Mouse (Mus musculus): Measurements from ENCODE around the gene Vmn2r83. TPM values are rescaled to one million over a fixed set of nuclear protein-coding genes. Genes with fewer than 3 reads are reported as not detected.
"Not testable (repeated sequence)": the region's sequence is repeated elsewhere in the genome, so short reads cannot be mapped to it uniquely, and the experiment has no call there.

The Vmn2r83 gene
- polyA plus RNA-seq (2015; fragmentation: Nextera tagmentation; extraction: Ambion mirVana) = not detected in 2 replicates

DNA sequence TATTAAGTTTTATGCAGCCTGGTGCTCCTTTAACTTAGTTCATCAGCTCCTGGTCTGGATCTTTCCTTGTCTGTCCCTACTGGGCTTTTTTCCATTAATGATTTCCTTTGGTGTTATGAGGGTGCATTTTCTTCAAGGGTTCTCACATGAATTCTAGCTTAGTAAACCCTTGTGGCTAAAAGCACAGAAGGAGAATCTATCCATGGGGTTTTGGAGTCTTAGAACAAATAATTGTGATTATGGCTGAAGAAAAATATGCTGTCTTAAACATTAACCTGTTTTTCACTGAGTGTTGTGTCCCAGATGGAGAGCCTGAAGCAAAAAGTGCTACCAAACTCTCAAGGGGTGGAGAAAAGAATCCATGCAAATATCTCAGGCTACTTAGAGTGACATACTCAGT lies at the start of gene Vmn2r83:
Gene Vmn2r83 (plus strand): TSS at position 301 of the 400 bp plus-strand sequence.
- no peak within 1 kb of the TSS for H3K4me2 ChIP-seq
- H3K4me3 ChIP-seq (replicated peaks) = no peak within 1 kb of the TSS
- no peaks in the 10 kb centered on the region for H3K9me3 ChIP-seq (replicated peaks)
- H3K27me3 ChIP-seq = no peaks in the 10 kb centered on the region
- no peak within 1 kb of the TSS for H3K27ac ChIP-seq (replicated peaks)
- no peak for ATAC-seq (ENCODE audit: insufficient read depth)
- no peaks in the 10 kb centered on the region for H3K4me1 ChIP-seq (replicated peaks)
- no peaks in the 10 kb centered on the region for H3K36me3 ChIP-seq (replicated peaks)
- no peak within 1 kb of the TSS for H3K9ac ChIP-seq

DNA sequence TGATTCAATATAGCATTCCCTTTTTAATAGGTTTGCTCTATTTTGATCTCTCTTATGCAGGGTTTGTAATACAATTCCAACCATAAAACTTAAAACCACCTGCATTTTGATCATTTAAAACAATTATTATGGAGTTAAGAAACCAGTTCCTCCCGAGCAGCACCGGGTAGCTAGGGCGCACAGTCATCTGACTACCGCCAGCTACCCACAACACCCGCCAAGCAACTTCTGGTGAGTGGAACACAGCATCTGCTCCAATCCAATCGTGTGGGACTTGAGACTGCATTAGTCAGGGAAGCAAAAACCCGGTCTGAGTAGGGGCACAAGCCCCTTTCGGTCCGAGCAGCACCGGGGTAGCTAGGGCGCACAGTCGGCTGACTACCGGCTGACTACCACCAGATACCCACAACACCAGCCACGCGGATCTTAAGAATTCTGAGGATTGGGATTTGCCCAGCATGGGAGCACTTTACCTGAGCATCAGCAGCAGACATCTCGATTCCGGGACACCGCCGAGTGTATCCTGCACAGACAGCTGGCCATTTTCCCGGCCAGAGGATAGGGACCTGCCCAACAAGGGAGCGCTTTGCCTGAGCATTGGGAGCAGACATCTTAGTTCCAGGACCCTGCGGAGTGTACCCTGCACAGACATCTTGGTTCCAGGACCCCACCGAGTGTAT lies 33.2 kb upstream of the Vmn2r83 start:
- not testable (repeated sequence) for H3K4me2 ChIP-seq; H3K9me3 ChIP-seq (replicated peaks); ATAC-seq (ENCODE audit: insufficient read depth); H3K4me3 ChIP-seq (replicated peaks); H3K36me3 ChIP-seq (replicated peaks); H3K9ac ChIP-seq; H3K27me3 ChIP-seq; H3K4me1 ChIP-seq (replicated peaks); H3K27ac ChIP-seq (replicated peaks)
- WGBS (ENCODE audit: insufficient replicate concordance) = 72% methylated on average over 23 of the region's 23 CpGs

DNA sequence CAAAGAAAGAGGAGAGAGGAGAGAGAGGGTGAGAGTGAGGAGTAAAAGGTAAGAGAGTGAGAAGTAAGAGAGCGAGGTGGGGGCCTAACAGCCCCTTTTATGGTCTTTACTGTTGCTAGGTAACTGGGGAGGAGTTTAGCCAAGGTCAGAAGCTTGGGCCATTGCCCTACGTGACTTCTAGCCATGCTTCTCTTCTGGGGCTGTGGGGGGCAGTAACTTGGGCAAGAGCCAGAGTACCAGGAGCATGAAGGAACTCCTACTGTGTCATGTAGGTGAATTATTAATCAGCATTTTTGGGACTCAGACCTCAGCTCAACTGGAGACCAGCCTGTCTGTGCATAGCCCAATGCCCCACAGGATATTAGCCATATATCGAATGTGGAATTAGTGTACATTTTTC lies 27.4 kb downstream of the Vmn2r83 start:
- Histone ChIP-seq H3K27me3 (no peaks in the 10 kb centered on the region), H3K27ac (replicated peaks) (no peak overlapping the region), H3K9me3 (replicated peaks) (no peaks in the 10 kb centered on the region), H3K4me2 (no peak overlapping the region), H3K4me3 (replicated peaks) (no peak overlapping the region), H3K4me1 (replicated peaks) (no peaks in the 10 kb centered on the region), H3K9ac (no peak overlapping the region), H3K36me3 (replicated peaks) (no peaks in the 10 kb centered on the region)
- 34% methylated on average over 3 of the region's 3 CpGs for WGBS (ENCODE audit: insufficient replicate concordance)
- ATAC-seq (ENCODE audit: insufficient read depth) = no peak

DNA sequence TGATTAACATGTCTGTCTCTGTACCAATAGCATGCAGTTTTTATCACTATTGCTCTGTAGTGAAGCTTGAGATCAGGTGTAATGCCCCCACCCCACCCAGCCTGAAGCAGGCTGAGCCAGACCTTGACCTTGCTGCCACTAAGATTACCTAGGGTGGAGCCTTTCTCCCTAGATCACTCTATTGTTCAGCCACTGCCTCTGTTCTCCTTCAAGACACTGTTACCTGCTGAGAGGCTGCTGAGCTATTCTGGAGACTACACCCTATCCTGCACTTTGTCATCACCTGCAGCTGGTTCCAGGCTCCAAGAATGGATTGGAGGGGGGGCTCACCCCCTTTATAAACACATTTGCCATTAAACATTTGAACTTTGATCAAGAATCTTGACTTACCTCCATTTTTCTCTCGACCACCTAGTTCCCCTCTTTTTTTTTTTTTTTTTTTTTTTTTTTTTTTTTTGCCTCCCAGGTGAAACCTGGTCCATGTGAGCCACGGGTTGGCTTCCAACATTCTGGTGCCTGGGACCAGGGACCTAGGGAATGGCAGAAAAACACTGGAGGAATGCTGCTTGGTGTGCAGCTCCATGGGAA lies 28.3 kb downstream of the Vmn2r83 start:
- Histone ChIP-seq H3K4me1 (replicated peaks) (no peaks in the 10 kb centered on the region), H3K27me3 (no peaks in the 10 kb centered on the region), H3K4me3 (replicated peaks) (no peak overlapping the region), H3K9ac (no peak overlapping the region), H3K27ac (replicated peaks) (no peak overlapping the region), H3K36me3 (replicated peaks) (no peaks in the 10 kb centered on the region), H3K9me3 (replicated peaks) (no peaks in the 10 kb centered on the region), H3K4me2 (no peak overlapping the region)
- 37% methylated on average over 2 of the region's 2 CpGs for whole genome bisulfite sequencing (ENCODE audit: insufficient replicate concordance)
- no peak for ATAC-seq (ENCODE audit: insufficient read depth)

DNA sequence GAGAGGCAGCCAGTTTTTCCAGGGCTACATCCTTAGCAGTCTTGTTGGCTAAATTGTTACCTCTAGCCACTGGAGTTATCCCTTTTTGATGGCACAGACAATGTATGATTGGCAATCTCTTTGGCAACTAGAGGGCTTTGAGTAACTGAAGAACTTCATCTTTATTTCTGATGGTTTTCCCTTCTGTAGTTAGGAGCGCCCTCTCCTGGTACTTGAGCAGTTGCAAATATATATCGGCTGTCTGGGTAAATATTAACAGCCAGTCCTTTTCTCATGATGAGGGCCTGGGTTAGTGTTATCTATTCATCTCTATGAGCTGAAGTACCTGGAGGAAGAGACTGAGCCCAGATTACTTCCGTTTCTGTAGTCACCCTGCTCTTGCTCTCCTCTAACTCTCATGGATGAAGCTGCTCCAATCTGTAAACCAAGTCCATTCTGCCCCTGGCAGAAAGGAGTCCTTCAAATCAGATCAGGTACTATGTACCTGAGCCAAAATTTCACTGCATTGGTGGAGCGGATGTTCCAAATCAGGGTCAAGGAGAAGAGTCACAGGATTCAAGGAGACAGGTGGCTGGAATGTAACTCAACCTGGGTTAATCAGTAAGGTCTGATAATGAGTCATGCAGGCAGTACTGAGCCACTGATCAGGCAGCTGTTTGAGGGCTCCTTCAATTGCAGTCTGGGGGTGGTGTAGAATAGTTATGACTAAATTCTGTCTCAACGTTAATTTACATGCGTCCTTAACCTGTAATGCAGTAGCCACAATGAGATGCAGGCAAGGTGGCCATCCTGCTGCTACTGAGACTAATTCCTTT lies 34.5 kb downstream of the Vmn2r83 start:
- no peaks in the 10 kb centered on the region for H3K27me3 ChIP-seq
- WGBS (ENCODE audit: insufficient replicate concordance) = 48% methylated on average over 6 of the region's 6 CpGs
- H3K4me3 ChIP-seq (replicated peaks) = no peak overlapping the region
- H3K9me3 ChIP-seq (replicated peaks) = no peaks in the 10 kb centered on the region
- H3K4me2 ChIP-seq = no peak overlapping the region
- ATAC-seq (ENCODE audit: insufficient read depth) = no peak
- H3K27ac ChIP-seq (replicated peaks) = no peak overlapping the region
- H3K36me3 ChIP-seq (replicated peaks) = no peaks in the 10 kb centered on the region
- H3K4me1 ChIP-seq (replicated peaks) = no peaks in the 10 kb centered on the region
- H3K9ac ChIP-seq = no peak overlapping the region

DNA sequence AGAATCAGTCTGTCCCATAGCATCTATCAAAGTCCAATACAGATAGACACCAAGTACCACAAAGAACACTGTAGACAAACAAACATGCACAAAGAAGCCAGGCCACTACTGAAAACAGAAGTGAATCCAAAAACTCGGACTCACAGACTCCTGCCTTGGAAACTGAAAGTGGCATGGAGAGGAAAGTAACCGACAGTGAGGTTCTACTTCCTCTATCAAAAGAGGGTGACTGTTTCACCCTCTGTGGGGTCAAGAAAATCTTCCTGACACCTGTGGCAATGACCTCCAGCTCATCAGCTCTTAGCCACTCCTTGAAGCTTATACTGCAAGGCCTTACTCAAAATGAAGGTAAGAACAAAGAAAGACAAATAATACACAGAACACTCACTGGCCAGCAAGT lies 38.2 kb downstream of the Vmn2r83 start:
- H3K4me2 ChIP-seq = no peak overlapping the region
- H3K27ac ChIP-seq (replicated peaks) = no peak overlapping the region
- no peaks in the 10 kb centered on the region for H3K9me3 ChIP-seq (replicated peaks)
- WGBS (ENCODE audit: insufficient replicate concordance) = 30% methylated on average over 2 of the region's 2 CpGs
- no peak for ATAC-seq (ENCODE audit: insufficient read depth)
- no peak overlapping the region for H3K9ac ChIP-seq
- H3K4me1 ChIP-seq (replicated peaks) = no peaks in the 10 kb centered on the region
- no peaks in the 10 kb centered on the region for H3K27me3 ChIP-seq
- no peak overlapping the region for H3K4me3 ChIP-seq (replicated peaks)
- no peaks in the 10 kb centered on the region for H3K36me3 ChIP-seq (replicated peaks)

DNA sequence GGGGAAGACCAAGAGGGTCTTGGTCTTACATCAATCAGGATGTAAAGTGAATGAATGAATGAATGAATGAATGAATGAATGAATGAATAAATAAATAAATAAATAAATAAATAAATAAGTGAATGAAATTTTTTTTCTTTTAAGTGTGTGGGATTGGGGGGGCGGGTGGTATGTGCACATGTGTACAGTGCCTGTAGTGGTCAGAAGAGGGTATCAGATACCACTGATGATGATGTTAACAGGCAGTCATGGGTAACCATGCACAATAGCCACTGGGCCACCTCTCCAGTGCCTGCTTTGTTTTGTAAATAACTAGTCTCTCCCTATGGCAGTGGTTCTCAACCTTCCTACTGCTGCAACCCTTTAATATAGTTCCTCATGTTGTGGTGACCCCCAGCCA lies 55.9 kb downstream of the Vmn2r83 start:
- Histone ChIP-seq H3K27ac (replicated peaks) (no peak overlapping the region), H3K4me3 (replicated peaks) (no peak overlapping the region), H3K9ac (no peak overlapping the region), H3K9me3 (replicated peaks) (no peaks in the 10 kb centered on the region), H3K36me3 (replicated peaks) (0 out of 2 replicates have a peak, but pooled peaks cover 7% of the 10 kb centered on the region), H3K27me3 (no peaks in the 10 kb centered on the region), H3K4me1 (replicated peaks) (no peaks in the 10 kb centered on the region), H3K4me2 (no peak overlapping the region)
- no peak for ATAC-seq (ENCODE audit: insufficient read depth)
- WGBS (ENCODE audit: insufficient replicate concordance) = 67% methylated on average over 1 of the region's 1 CpGs

DNA sequence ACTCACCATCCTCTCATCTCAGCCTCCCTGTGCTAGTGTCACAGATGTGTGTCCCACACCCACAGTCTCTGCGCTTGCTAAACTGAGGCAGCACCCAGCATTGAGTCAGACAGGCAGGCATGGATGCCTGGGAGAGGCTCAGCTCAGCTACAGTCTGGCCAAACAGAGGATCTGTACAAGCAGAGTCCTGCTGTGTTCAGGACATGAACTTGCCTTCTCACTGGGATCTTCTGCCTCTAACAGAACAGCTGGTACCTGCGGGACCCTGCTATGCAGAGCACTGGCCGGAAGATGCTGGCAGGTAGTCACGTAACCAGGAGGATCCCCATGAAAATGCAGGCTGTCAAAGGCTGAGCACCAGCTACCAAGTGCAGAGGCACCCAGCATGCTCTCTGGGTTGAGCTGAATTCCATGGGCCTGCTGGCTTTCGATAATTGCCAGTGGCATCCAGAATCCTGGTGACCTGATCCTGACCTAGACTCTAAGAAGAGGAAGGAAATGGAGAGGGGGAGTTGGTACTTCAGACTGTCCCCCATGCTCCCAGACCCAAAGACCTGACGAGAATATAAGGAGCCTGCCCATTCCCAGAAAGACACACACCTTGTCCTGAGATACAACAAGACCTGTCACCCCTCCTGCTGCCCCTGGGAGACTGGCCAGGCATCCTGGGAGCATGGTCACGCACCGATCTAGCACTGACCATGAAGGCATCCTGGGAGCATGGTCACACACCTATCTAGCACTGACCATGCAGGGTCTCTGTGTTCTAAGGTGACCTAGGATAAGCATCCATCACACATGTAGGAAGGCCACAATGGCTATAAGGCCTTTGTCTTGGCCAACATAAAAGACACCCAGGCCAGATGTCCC lies 57.2 kb downstream of the Vmn2r83 start:
- Histone ChIP-seq H3K27me3 (no peaks in the 10 kb centered on the region), H3K4me1 (replicated peaks) (no peaks in the 10 kb centered on the region), H3K9me3 (replicated peaks) (no peaks in the 10 kb centered on the region), H3K36me3 (replicated peaks) (0 out of 2 replicates have a peak, but pooled peaks cover 7% of the 10 kb centered on the region), H3K4me3 (replicated peaks) (no peak overlapping the region), H3K27ac (replicated peaks) (no peak overlapping the region), H3K4me2 (no peak overlapping the region), H3K9ac (no peak overlapping the region)
- ATAC-seq (ENCODE audit: insufficient read depth) = no peak
- WGBS (ENCODE audit: insufficient replicate concordance) = 71% methylated on average over 8 of the region's 8 CpGs

DNA sequence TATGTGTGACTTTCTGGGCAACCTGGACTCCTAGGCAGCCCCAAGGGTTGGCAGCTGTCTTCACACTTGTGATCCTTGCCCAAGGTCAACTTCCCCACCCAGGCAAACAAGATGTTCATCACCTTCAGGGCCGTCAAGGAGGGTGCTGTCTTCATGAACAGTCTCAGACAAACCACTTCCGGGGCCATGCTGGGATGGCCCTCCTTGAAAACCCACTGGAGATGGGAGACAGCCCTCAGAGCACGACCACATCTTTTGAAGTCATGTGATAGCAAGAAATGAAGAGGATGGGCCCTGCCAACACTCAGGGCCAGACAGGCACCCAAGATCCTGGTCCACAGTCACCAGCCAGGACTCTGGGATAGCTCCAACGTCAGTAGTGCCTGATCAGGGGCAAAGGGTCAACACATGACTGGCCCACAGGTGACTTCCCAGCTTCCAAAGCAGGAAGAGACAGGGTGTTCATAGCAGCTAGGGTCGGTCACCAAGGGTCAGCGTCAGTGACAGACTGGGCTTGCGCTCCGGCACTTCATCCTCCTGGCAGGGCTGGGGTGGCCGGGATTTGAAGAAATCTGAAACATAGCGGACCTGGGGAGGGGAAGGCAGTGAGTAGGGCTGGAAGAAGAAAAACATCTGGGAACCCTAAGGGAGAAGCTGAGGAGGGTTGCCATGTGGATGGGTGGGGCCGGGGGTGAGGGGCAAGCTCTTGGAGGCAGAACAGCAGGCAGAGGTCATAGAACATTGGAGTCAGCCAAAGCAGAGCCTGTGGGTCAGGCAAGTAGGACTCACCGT lies 58.3 kb downstream of the Vmn2r83 start:
- H3K4me1 ChIP-seq (replicated peaks) = no peaks in the 10 kb centered on the region
- H3K36me3 ChIP-seq (replicated peaks) = 0 out of 2 replicates have a peak, but pooled peaks cover 7% of the 10 kb centered on the region
- no peak overlapping the region for H3K27ac ChIP-seq (replicated peaks)
- no peak overlapping the region for H3K4me3 ChIP-seq (replicated peaks)
- no peak for ATAC-seq (ENCODE audit: insufficient read depth)
- H3K9me3 ChIP-seq (replicated peaks) = no peaks in the 10 kb centered on the region
- WGBS (ENCODE audit: insufficient replicate concordance) = 71% methylated on average over 12 of the region's 12 CpGs
- H3K4me2 ChIP-seq = no peak overlapping the region
- H3K27me3 ChIP-seq = no peaks in the 10 kb centered on the region
- no peak overlapping the region for H3K9ac ChIP-seq

DNA sequence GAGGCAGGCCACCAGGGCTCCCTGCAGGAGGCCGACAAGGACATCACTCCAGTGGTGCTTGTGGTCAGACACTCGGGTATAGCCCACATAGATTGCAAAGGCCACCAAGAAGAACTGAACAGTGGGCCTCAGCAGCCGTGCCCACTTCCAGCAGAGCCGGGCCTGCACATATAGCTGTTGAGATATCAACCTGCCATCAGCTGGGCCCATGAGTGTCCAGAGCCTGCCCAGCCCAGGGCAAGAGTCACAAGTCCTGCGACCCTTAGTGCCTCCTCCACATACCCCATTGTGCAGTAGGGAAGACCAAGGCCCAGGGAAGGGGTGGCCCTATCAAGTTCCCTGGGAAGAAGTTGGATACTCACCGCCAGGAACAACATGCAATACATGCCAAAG lies 58.9 kb downstream of the Vmn2r83 start:
- WGBS (ENCODE audit: insufficient replicate concordance) = 57% methylated on average over 6 of the region's 6 CpGs
- ATAC-seq (ENCODE audit: insufficient read depth) = no peak
- no peak overlapping the region for H3K4me3 ChIP-seq (replicated peaks)
- H3K4me1 ChIP-seq (replicated peaks) = no peaks in the 10 kb centered on the region
- H3K9ac ChIP-seq = no peak overlapping the region
- no peak overlapping the region for H3K27ac ChIP-seq (replicated peaks)
- H3K36me3 ChIP-seq (replicated peaks) = 0 out of 2 replicates have a peak, but pooled peaks cover 7% of the 10 kb centered on the region
- no peak overlapping the region for H3K4me2 ChIP-seq
- no peaks in the 10 kb centered on the region for H3K27me3 ChIP-seq
- H3K9me3 ChIP-seq (replicated peaks) = no peaks in the 10 kb centered on the region

Data from liver, embryonic 15.5 days (tissue).